Mouse (Mus musculus): ENCODE measurements around the gene Ankrd37.

The Ankrd37 gene

GRCm38 (mm10) chr8:45973988-45974505 lies 31.5 kb downstream of the Ankrd37 start:
- DNase-seq: no peak

- no peak for DNase-seq
Measured at GRCm38 (mm10) chr8:45970894-45971293, 34.6 kb downstream of the Ankrd37 start.

GRCm38 (mm10) chr8:45950622-45951021 lies 54.9 kb downstream of the Ankrd37 start:
- no peak for DNase-seq
